Mouse (Mus musculus): Measurements from ENCODE around the gene Mettl3.

Gene Mettl3

DNA sequence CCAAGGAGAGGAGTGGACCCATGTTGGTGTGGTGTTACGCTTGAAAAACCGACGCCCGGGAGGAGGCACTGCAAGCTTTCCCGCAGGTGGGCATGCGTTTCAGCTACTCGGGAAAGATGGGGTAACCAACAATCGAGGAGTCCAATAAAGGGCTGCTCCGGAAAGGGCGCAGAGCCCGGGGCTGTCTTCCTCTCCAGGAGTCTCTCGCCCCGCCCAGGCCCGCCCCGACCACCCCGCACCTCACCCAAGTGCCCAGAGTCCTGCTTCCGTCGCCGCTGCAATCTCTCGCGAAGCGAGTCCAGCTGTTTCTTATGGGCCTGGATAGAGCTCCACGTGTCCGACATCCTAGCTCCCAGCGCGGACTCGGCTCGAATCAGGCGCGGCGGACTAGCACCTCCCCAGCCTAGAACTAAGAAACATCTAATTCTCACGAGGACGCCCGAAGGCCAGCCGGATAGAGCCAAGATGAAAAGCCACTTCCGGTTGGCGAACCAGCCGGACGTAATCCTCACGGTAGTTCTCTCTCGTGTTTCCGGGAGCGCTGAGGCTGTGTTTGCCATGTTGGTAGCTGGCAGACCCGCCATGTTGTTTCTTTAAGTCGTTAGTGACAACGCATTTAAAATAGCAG, at the start of gene Mettl3:
Gene Mettl3 (minus strand): TSS at position 485 of the 628 bp plus-strand sequence.
- H3K36me3 ChIP-seq (ENCODE audit: control insufficient read depth, insufficient read depth, low read length, poor library complexity, severe bottlenecking), result peaks cover 5% of the 10 kb centered on the region; the same call in 1 of the 2 replicates
- H3K27me3 ChIP-seq (ENCODE audit: control insufficient read depth, insufficient read depth, low read length, poor library complexity, severe bottlenecking), result no peaks in the 10 kb centered on the region

GRCm38 (mm10) chr14:52339512-52339852, 34.6 kb upstream of the Mettl3 start:
- DNase-seq (ENCODE audit: low read depth, low spot score), result no peak
- Histone ChIP-seq H3K36me3 (ENCODE audit: control insufficient read depth, insufficient read depth, low read length, poor library complexity, severe bottlenecking) (no peaks in the 10 kb centered on the region), H3K27me3 (ENCODE audit: control insufficient read depth, insufficient read depth, low read length, poor library complexity, severe bottlenecking) (no peaks in the 10 kb centered on the region)

More for the DNA sequence above, at the start of gene Mettl3:
- DNase-seq (ENCODE audit: low read depth, low spot score), result peak; percentile 95

GRCm38 (mm10) chr14:52338751-52339511, 34.0 kb upstream of the Mettl3 start:
- DNase-seq (ENCODE audit: low read depth, low spot score), result peak; percentile 82
- H3K27me3 ChIP-seq (ENCODE audit: control insufficient read depth, insufficient read depth, low read length, poor library complexity, severe bottlenecking), result no peaks in the 10 kb centered on the region
- no peaks in the 10 kb centered on the region for H3K36me3 ChIP-seq (ENCODE audit: control insufficient read depth, insufficient read depth, low read length, poor library complexity, severe bottlenecking)

DNA sequence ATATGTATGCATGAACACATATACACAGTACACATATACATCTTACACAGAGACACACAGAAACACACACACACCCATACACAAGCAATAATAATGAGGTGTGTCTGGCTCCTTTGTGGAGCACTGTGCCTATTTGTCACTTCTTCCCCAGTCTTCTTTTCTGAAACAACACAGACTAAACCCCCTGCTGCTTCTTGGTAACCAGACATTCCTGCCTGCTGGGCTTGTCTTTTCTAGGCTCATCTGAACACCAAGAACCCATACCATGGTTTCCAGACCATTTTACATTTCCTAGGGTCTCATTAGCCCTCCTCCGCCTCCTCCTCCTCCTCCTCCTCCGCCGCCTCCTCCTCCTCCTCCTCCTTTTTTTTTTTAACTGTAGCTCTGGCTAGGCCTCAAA, 27.2 kb upstream of the Mettl3 start:
- DNase-seq (ENCODE audit: low read depth, low spot score), result no peak
- Histone ChIP-seq H3K27me3 (ENCODE audit: control insufficient read depth, insufficient read depth, low read length, poor library complexity, severe bottlenecking) (no peaks in the 10 kb centered on the region), H3K36me3 (ENCODE audit: control insufficient read depth, insufficient read depth, low read length, poor library complexity, severe bottlenecking) (no peaks in the 10 kb centered on the region)

DNA sequence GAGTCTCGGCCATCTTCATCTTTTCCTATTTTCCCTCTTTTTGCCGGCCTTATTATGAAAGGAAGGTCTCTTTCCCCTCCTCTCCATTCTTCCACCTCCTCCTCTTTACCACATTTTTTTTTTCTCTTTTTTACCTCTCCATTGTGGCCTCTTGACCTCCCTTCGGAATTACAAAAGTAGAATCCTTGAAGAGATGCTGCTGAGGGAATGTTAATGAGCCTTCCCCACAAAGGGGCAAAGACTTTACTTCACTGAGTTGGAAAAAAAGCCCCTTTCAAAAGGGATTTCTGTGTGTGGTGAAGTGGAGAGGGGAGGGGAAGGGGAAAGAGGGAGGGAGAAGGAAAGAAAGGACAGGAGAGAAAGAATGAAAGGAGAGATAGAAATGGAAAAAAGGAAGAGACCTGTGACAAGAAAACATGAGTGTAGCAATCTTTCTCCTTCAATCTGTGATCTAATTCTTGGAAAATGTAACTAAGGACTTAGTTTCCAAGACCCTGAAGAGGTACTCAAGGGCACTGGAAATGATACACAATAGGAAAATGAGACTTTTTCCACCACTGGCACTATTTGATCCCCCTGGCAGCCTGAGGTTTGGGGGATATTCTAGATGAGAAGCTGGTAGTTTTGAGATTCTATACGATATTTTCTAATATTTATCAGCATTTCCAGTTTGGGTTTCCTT, 26.3 kb upstream of the Mettl3 start:
- Histone ChIP-seq H3K27me3 (ENCODE audit: control insufficient read depth, insufficient read depth, low read length, poor library complexity, severe bottlenecking) (no peaks in the 10 kb centered on the region), H3K36me3 (ENCODE audit: control insufficient read depth, insufficient read depth, low read length, poor library complexity, severe bottlenecking) (no peaks in the 10 kb centered on the region)
- no peak for DNase-seq (ENCODE audit: low read depth, low spot score)

DNA sequence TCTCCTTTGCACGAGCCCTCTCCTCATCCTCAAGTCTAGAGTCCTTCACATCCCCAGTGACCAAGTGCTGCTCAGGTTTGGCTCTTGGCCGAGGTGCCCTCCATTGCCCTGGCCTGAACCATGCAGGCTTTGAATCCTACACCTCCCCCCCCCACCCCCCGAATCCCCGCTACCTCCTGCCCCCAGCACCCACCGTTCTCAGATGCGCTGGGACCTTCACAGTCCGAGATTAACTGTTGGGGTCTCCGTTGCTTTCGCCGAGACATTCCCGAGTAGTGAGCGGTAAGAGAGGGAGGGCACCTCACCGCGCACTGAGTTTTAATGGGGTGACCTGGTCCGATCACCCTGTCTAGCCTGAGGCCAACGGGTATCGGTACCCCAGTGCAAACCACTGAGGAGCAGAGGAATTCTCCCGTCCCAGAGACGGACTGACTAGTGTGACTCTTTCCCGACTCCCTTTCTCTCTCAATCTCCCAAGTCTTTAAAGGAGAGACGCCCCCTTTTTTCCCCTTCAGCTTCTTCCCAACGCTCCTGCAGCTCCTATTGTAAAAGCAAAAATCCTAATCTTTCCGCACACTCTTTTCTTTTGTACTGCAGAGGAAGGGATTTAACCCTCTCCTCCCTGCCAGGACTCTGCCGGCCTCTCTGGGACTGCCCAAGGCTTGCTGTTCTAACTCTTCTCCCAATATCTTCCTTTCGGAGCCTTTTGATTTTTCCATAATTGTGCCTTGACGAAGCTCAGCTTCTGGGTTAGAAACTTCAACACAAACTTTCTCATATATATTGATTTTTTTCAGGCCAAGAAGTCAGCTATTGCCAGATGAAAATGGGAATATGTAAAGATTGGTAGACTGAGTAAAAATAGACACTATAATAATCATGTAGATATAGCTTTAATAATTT, 23.2 kb upstream of the Mettl3 start, which contains the start of gene Sall2:
Gene Sall2 (minus strand): TSS at position 853 of the 903 bp plus-strand sequence.
- H3K36me3 ChIP-seq (ENCODE audit: control insufficient read depth, insufficient read depth, low read length, poor library complexity, severe bottlenecking), result no peaks in the 10 kb centered on the region
- DNase-seq (ENCODE audit: low read depth, low spot score), result no peak
- H3K27me3 ChIP-seq (ENCODE audit: control insufficient read depth, insufficient read depth, low read length, poor library complexity, severe bottlenecking), result no peaks in the 10 kb centered on the region

DNA sequence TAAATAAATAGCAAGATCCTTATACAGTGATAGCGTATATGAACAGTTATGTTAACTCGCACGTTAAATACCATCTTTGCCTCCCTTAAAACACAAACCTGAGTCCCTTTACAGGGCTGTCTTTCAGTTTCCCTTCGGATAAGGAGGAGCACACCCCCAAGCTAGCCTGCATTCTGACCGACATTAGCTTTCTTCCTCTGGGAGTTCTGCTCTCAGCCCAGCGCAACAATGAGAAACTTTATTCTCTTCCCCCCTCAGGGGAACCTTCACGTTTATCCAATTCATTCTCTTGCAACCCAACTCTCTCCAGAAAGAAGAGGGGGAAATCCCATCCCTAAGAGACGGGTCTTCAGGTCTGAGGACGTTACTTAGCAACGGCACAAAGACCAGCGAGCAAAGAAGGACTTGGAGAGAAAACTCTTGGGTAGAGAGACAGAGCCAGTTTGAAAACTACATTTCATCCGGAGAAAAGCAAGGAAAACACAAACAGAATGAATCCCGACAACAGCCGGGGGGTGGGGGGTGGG, 22.5 kb upstream of the Mettl3 start:
- DNase-seq (ENCODE audit: low read depth, low spot score), result no peak
- H3K36me3 ChIP-seq (ENCODE audit: control insufficient read depth, insufficient read depth, low read length, poor library complexity, severe bottlenecking), result no peaks in the 10 kb centered on the region
- H3K27me3 ChIP-seq (ENCODE audit: control insufficient read depth, insufficient read depth, low read length, poor library complexity, severe bottlenecking), result no peaks in the 10 kb centered on the region

DNA sequence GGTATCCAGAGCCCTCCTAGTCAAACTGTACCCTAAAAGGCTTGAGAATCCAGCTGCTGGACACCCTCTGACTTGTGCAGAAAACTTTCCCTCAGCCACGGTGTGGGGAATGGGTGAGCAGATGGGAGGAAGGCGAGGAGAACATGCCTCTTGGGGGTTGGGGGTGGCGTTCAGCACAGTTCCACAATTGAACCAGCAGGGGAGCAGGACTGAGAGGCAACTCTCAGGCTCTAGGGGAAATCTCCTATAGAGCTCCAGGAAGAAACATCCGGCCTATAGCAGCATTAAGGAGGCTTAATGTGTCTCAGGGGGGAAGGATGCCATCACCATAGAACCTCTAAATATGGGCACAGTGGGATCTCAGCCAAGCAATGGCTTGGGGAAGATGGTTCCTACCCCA, 21.0 kb upstream of the Mettl3 start:
- Histone ChIP-seq H3K27me3 (ENCODE audit: control insufficient read depth, insufficient read depth, low read length, poor library complexity, severe bottlenecking) (no peaks in the 10 kb centered on the region), H3K36me3 (ENCODE audit: control insufficient read depth, insufficient read depth, low read length, poor library complexity, severe bottlenecking) (no peaks in the 10 kb centered on the region)
- DNase-seq (ENCODE audit: low read depth, low spot score), result no peak

- Histone ChIP-seq H3K27me3 (ENCODE audit: control insufficient read depth, insufficient read depth, low read length, poor library complexity, severe bottlenecking) (peaks cover 3% of the 10 kb centered on the region), H3K36me3 (ENCODE audit: control insufficient read depth, insufficient read depth, low read length, poor library complexity, severe bottlenecking) (no peaks in the 10 kb centered on the region)
- no peak for DNase-seq (ENCODE audit: low read depth, low spot score)
These were observed 14.4 kb upstream of the Mettl3 start for GRCm38 (mm10) chr14:52319361-52319760.

- Histone ChIP-seq H3K36me3 (ENCODE audit: control insufficient read depth, insufficient read depth, low read length, poor library complexity, severe bottlenecking) (no peaks in the 10 kb centered on the region), H3K27me3 (ENCODE audit: control insufficient read depth, insufficient read depth, low read length, poor library complexity, severe bottlenecking) (peaks cover 3% of the 10 kb centered on the region)
- no peak for DNase-seq (ENCODE audit: low read depth, low spot score)
These were observed 11.7 kb upstream of the Mettl3 start for GRCm38 (mm10) chr14:52316441-52317225.

GRCm38 (mm10) chr14:52315792-52316440, 11.0 kb upstream of the Mettl3 start:
- peak; percentile 32 for DNase-seq (ENCODE audit: low read depth, low spot score)
- no peaks in the 10 kb centered on the region for H3K36me3 ChIP-seq (ENCODE audit: control insufficient read depth, insufficient read depth, low read length, poor library complexity, severe bottlenecking)
- H3K27me3 ChIP-seq (ENCODE audit: control insufficient read depth, insufficient read depth, low read length, poor library complexity, severe bottlenecking), result peaks cover 3% of the 10 kb centered on the region

GRCm38 (mm10) chr14:52315283-52315780, 10.4 kb upstream of the Mettl3 start:
- DNase-seq (ENCODE audit: low read depth, low spot score), result no peak
- Histone ChIP-seq H3K27me3 (ENCODE audit: control insufficient read depth, insufficient read depth, low read length, poor library complexity, severe bottlenecking) (peaks cover 3% of the 10 kb centered on the region), H3K36me3 (ENCODE audit: control insufficient read depth, insufficient read depth, low read length, poor library complexity, severe bottlenecking) (no peaks in the 10 kb centered on the region)

GRCm38 (mm10) chr14:52314808-52315150, 9.9 kb upstream of the Mettl3 start:
- Histone ChIP-seq H3K27me3 (ENCODE audit: control insufficient read depth, insufficient read depth, low read length, poor library complexity, severe bottlenecking) (peaks cover 3% of the 10 kb centered on the region), H3K36me3 (ENCODE audit: control insufficient read depth, insufficient read depth, low read length, poor library complexity, severe bottlenecking) (no peaks in the 10 kb centered on the region)
- DNase-seq (ENCODE audit: low read depth, low spot score), result no peak

Measured in splenic B cell, adult 2 months (primary cell).